7 mouse cellular contexts compared by ENCODE assay signal in the genomic region with DNA sequence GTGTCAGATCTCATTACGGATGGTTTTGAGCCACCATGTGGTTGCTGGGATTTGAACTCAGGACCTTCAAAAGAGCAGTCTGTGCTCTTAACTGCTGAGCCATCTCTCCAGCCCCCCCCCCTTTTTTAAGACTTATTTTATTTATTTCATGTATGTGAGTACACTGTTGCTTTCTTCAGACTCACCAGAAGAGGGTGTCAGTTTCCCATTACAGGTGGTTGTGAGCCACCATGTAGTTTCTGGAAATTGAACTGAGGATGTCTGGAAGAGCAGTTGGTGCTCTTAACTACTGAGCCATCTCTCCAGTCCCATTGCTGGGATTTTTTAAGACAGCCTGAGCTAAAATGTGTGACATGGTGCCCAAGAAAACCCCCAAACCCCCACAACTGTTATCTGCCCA. TPM values are rescaled to one million over a fixed set of nuclear protein-coding genes. Genes with fewer than 3 reads are reported as not detected.
A peak's percentile ranks its signal among the peaks of the same experiment; 100 is the strongest.
DNase-seq lines count a peak whose midpoint lies in the region; ATAC-seq and TF ChIP-seq lines count a peak whose summit lies in the region.
"Not testable (repeated sequence)": the region's sequence is repeated elsewhere in the genome, so short reads cannot be mapped to it uniquely, and the experiment has no call there.

No protein-coding gene starts in this region.

- not testable (repeated sequence) for H3K9me3 ChIP-seq in CH12.LX (replicated peaks; ENCODE audit: low read length); forebrain, postnatal 0 days (ENCODE audit: low read length); hindbrain, postnatal 0 days (ENCODE audit: low read length); midbrain, postnatal 0 days (ENCODE audit: low read length)

- not testable (repeated sequence) for H3K79me2 ChIP-seq in CH12.LX (replicated peaks; ENCODE audit: control insufficient read depth, extremely low read depth, insufficient read depth, poor library complexity, severe bottlenecking)

- peak in 1 of 2 experiments; percentile 44; a peak in 2 of 4 replicates for TF ChIP-seq CTCF in CH12.LX (conservative IDR thresholded peaks at IDR 0.05 in 1 of 2, IDR thresholded peaks at IDR 0.05 in 1 of 2; ENCODE audit: low read depth in 2 of 2, low read length in 2 of 2)
- peak; percentile 35 for TF ChIP-seq CTCF in forebrain, postnatal 0 days (IDR thresholded peaks at IDR 0.05; ENCODE audit: low read depth)
- peak; percentile 35; the same call in 1 of the 2 replicates for TF ChIP-seq CTCF in hindbrain, postnatal 0 days (IDR thresholded peaks at IDR 0.05; ENCODE audit: low read depth)
- TF ChIP-seq CTCF in left cerebral cortex, adult 2 months (IDR thresholded peaks at IDR 0.05): peak; percentile 34
- peak; percentile 49 for TF ChIP-seq CTCF in midbrain, postnatal 0 days (IDR thresholded peaks at IDR 0.05)

- 94% methylated on average over 1 of the region's 1 CpGs for WGBS in forebrain, postnatal 0 days
- WGBS in hindbrain, postnatal 0 days: 93% methylated on average over 1 of the region's 1 CpGs
- WGBS in midbrain, postnatal 0 days: 96% methylated on average over 1 of the region's 1 CpGs

- H3K27ac ChIP-seq in CH12.LX (ENCODE audit: insufficient read depth, low read depth); forebrain, postnatal 0 days (ENCODE audit: low read depth, low read length); hindbrain, postnatal 0 days; left cerebral cortex, adult 2 months; midbrain, postnatal 0 days (ENCODE audit: low read depth, low read length): not testable (repeated sequence)

- H3K27me3 ChIP-seq in CH12.LX (replicated peaks); forebrain, postnatal 0 days (ENCODE audit: insufficient read depth, low read length); hindbrain, postnatal 0 days (ENCODE audit: insufficient read depth, low read length); midbrain, postnatal 0 days (ENCODE audit: insufficient read depth, low read length): not testable (repeated sequence)

- in situ Hi-C loops in CH12.LX (cut with MboI; ENCODE audit: low pct_ligation_motif_present, low pct_unique_long_range_greater_than_20kb, low sequenced_read_pairs): loop anchor here (10.0 kb wide), 1 partner anchor 127 kb away; a partner anchor contains a TSS

- TF ChIP-seq EP300 in CH12.LX (IDR thresholded peaks at IDR 0.05; ENCODE audit: low read length): not testable (repeated sequence)

- H3K9ac ChIP-seq in CH12.LX (ENCODE audit: insufficient read depth, low read depth); forebrain, postnatal 0 days; hindbrain, postnatal 0 days (replicated peaks; ENCODE audit: low read length); midbrain, postnatal 0 days (replicated peaks; ENCODE audit: low read length, poor library complexity, severe bottlenecking): not testable (repeated sequence)

- dilution Hi-C loops in CH12.LX (cut with MboI; ENCODE audit: extremely low pct_ligation_motif_present, extremely low pct_unique_long_range_greater_than_20kb, low sequenced_read_pairs): not testable (repeated sequence)

- not testable (repeated sequence) for TF ChIP-seq POLR2A in CH12.LX (IDR thresholded peaks at IDR 0.05; ENCODE audit: low read depth, low read length)

- not testable (repeated sequence) for H3K4me2 ChIP-seq in CH12.LX (ENCODE audit: insufficient read depth, low read depth, poor library complexity, severe bottlenecking); forebrain, postnatal 0 days (ENCODE audit: low read depth); hindbrain, postnatal 0 days (ENCODE audit: low read depth, low read length); midbrain, postnatal 0 days (ENCODE audit: low read depth, low read length, poor library complexity, severe bottlenecking)

- H3K4me1 ChIP-seq in CH12.LX (ENCODE audit: control insufficient read depth in 1 of 2, insufficient read depth in 2 of 2): peaks cover 3 to 19% of the 10 kb centered on the region in 2 experiments; a peak in 3 of 4 replicates
- H3K4me1 ChIP-seq in forebrain, postnatal 0 days (ENCODE audit: insufficient read depth); hindbrain, postnatal 0 days (ENCODE audit: insufficient read depth, low read length); midbrain, postnatal 0 days (ENCODE audit: insufficient read depth, low read length): not testable (repeated sequence)

- DNase-seq in 3T3-L1 (ENCODE audit: low read depth, low spot score): peak; percentile 44
- DNase-seq in CH12.LX (ENCODE audit: extremely low read depth): peak; percentile 26
- peak; percentile 43 for DNase-seq in R1 (ENCODE audit: low read depth, low spot score)
- not testable (repeated sequence) for DNase-seq in forebrain, postnatal 0 days; hindbrain, postnatal 0 days (ENCODE audit: low spot score); left cerebral cortex, adult 2 months (ENCODE audit: extremely low spot score in 1 of 2, low spot score in 2 of 2); midbrain, postnatal 0 days (ENCODE audit: low spot score)

- peak; percentile 29 for TF ChIP-seq RAD21 in CH12.LX (IDR thresholded peaks at IDR 0.05; ENCODE audit: low read depth, low read length)

- ATAC-seq in forebrain, postnatal 0 days; hindbrain, postnatal 0 days; midbrain, postnatal 0 days (ENCODE audit: low FRiP score): not testable (repeated sequence)

- H3K36me3 ChIP-seq in CH12.LX (replicated peaks in 1 of 2; ENCODE audit: control insufficient read depth in 1 of 2, insufficient read depth in 1 of 2, low read length in 1 of 2); forebrain, postnatal 0 days (ENCODE audit: insufficient read depth); hindbrain, postnatal 0 days (ENCODE audit: insufficient read depth, low read length); midbrain, postnatal 0 days (ENCODE audit: insufficient read depth, low read length): not testable (repeated sequence)

- not testable (repeated sequence) for H3K4me3 ChIP-seq in CH12.LX (replicated peaks in 1 of 3; ENCODE audit: low read depth in 2 of 3, low read length in 2 of 3, poor library complexity in 1 of 3); forebrain, postnatal 0 days (ENCODE audit: low read depth, low read length); hindbrain, postnatal 0 days (ENCODE audit: low read length); left cerebral cortex, adult 2 months; midbrain, postnatal 0 days (ENCODE audit: low read depth, low read length)

- intact Hi-C loops in left cerebral cortex, adult 2 months (cut with DNase I): not testable (repeated sequence)

TF ChIP-seq in CH12.LX, 34 proteins besides CTCF, POLR2A, EP300 and RAD21:
- TF ChIP-seq SMC3 (IDR thresholded peaks at IDR 0.05; ENCODE audit: low read depth, low read length): peak; percentile 33; the same call in 1 of the 2 replicates

RNA-seq across cellular contexts. Expression of a gene that starts 15.8 kb away (rescaled TPM):
- total RNA-seq in CH12.LX (2012; rRNA removed) (30.2 and 30.9 TPM in 2 replicates), CH12.LX (2014; rRNA removed) (35.3 and 38.9 TPM in 2 replicates)
- polyA plus RNA-seq in CH12.LX (2012; ENCODE audit: insufficient read length, low read depth): 55.7 and 61.4 TPM in 2 replicates
- total RNA-seq in forebrain, postnatal 0 days (2014; rRNA removed): 284 and 301 TPM in 2 replicates
- polyA plus RNA-seq in forebrain, postnatal 0 days (2015; fragmentation: Nextera tagmentation; extraction: Ambion mirVana): 374 and 392 TPM in 2 replicates
- 274 and 284 TPM in 2 replicates for total RNA-seq in hindbrain, postnatal 0 days (2014; rRNA removed)
- polyA plus RNA-seq in hindbrain, postnatal 0 days (2015; fragmentation: Nextera tagmentation; extraction: Ambion mirVana): 365 and 387 TPM in 2 replicates
- total RNA-seq in left cerebral cortex, adult 2 months (2021): 100 to 1,000 TPM; 218 to 230 TPM
- total RNA-seq in midbrain, postnatal 0 days (2014; rRNA removed): 252 and 274 TPM in 2 replicates
- 382 and 399 TPM in 2 replicates for polyA plus RNA-seq in midbrain, postnatal 0 days (2015; fragmentation: Nextera tagmentation; extraction: Ambion mirVana)

RNA-seq across cellular contexts. Expression of a gene that starts 22.5 kb away (rescaled TPM):
- total RNA-seq in CH12.LX (2012; rRNA removed) (0.13 TPM in 1 of 2 replicates, not detected in the other), CH12.LX (2014; rRNA removed) (not detected in 2 replicates)
- 0.34 and 0.95 TPM in 2 replicates for polyA plus RNA-seq in CH12.LX (2012; ENCODE audit: insufficient read length, low read depth)
- 1.6 and 2.4 TPM in 2 replicates for total RNA-seq in forebrain, postnatal 0 days (2014; rRNA removed)
- polyA plus RNA-seq in forebrain, postnatal 0 days (2015; fragmentation: Nextera tagmentation; extraction: Ambion mirVana): 2.8 and 3.3 TPM in 2 replicates
- 3.3 and 5.9 TPM in 2 replicates for total RNA-seq in hindbrain, postnatal 0 days (2014; rRNA removed)
- 3.8 and 5.1 TPM in 2 replicates for polyA plus RNA-seq in hindbrain, postnatal 0 days (2015; fragmentation: Nextera tagmentation; extraction: Ambion mirVana)
- 1 to 10 TPM; 2.2 to 3.2 TPM for total RNA-seq in left cerebral cortex, adult 2 months (2021)
- 3.1 and 5.8 TPM in 2 replicates for total RNA-seq in midbrain, postnatal 0 days (2014; rRNA removed)
- polyA plus RNA-seq in midbrain, postnatal 0 days (2015; fragmentation: Nextera tagmentation; extraction: Ambion mirVana): 3.4 and 3.7 TPM in 2 replicates
